Mouse (Mus musculus): ENCODE measurements around the gene Plin3. TPM values are rescaled to one million over a fixed set of nuclear protein-coding genes. Genes with fewer than 3 reads are reported as not detected.
A peak's percentile ranks its signal among the peaks of the same experiment; 100 is the strongest.

Gene Plin3
- polyA plus RNA-seq, 1 experiment from 2014 or later = 70.9 TPM

GRCm38 (mm10) chr17:56255863-56256238 lies 36.8 kb downstream of the Plin3 start:
- Histone ChIP-seq H3K9ac (ENCODE audit: low read length) (peak overlapping the region; percentile 68), H3K36me3 (ENCODE audit: control insufficient read depth, insufficient read depth, low read length) (peaks cover 33% of the 10 kb centered on the region), H3K27me3 (ENCODE audit: control insufficient read depth, insufficient read depth, low read length) (no peaks in the 10 kb centered on the region), H3K4me1 (ENCODE audit: control insufficient read depth in 2 of 2, insufficient read depth in 2 of 2, low read length in 2 of 2) (peaks cover 25 to 35% of the 10 kb centered on the region in 2 experiments), H3K27ac (replicated peaks in 1 of 2; ENCODE audit: control insufficient read depth in 1 of 2, insufficient read depth in 1 of 2, low read depth in 2 of 2, low read length in 2 of 2) (peak overlapping the region; percentile 93 to 96), H3K4me3 (ENCODE audit: control insufficient read depth in 1 of 2, insufficient read depth in 1 of 2, low read depth in 1 of 2, low read length in 2 of 2) (peak overlapping the region; percentile 58 to 63), H3K4me2 (ENCODE audit: low read length) (peak overlapping the region; percentile 94), H3K9me3 (ENCODE audit: control insufficient read depth, low read length) (no peaks in the 10 kb centered on the region)
- WGBS = under 1% methylated on average over 32 of the region's 32 CpGs
- peak; percentile 86 for ATAC-seq (ENCODE audit: insufficient number of reproducible peaks, insufficient read depth, low FRiP score, low read depth)

- H3K36me3 ChIP-seq (ENCODE audit: control insufficient read depth, insufficient read depth, low read length) = peaks cover 29% of the 10 kb centered on the region
- peaks cover 22 to 31% of the 10 kb centered on the region in 2 experiments for H3K4me1 ChIP-seq (ENCODE audit: control insufficient read depth in 2 of 2, insufficient read depth in 2 of 2, low read length in 2 of 2)
- H3K4me3 ChIP-seq (ENCODE audit: control insufficient read depth in 1 of 2, insufficient read depth in 1 of 2, low read depth in 1 of 2, low read length in 2 of 2) = peak overlapping the region in 1 of 2 experiments; percentile 63; a peak in 1 of 4 replicates
- H3K4me2 ChIP-seq (ENCODE audit: low read length) = peak overlapping the region; percentile 94
- H3K9ac ChIP-seq (ENCODE audit: low read length) = 0 out of 2 replicates have a peak overlapping the region, but pooled peaks have one; percentile 41
- 18% methylated on average over 9 of the region's 9 CpGs for WGBS
- 0 out of 4 replicates have a peak overlapping the region, but pooled peaks of 1 of the 2 experiments have one; percentile 33 for H3K27ac ChIP-seq (replicated peaks in 1 of 2; ENCODE audit: control insufficient read depth in 1 of 2, insufficient read depth in 1 of 2, low read depth in 2 of 2, low read length in 2 of 2)
- H3K27me3 ChIP-seq (ENCODE audit: control insufficient read depth, insufficient read depth, low read length) = no peaks in the 10 kb centered on the region
- no peak for ATAC-seq (ENCODE audit: insufficient number of reproducible peaks, insufficient read depth, low FRiP score, low read depth)
- H3K9me3 ChIP-seq (ENCODE audit: control insufficient read depth, low read length) = no peaks in the 10 kb centered on the region
These were observed 37.2 kb downstream of the Plin3 start for GRCm38 (mm10) chr17:56255429-56255828.

DNA sequence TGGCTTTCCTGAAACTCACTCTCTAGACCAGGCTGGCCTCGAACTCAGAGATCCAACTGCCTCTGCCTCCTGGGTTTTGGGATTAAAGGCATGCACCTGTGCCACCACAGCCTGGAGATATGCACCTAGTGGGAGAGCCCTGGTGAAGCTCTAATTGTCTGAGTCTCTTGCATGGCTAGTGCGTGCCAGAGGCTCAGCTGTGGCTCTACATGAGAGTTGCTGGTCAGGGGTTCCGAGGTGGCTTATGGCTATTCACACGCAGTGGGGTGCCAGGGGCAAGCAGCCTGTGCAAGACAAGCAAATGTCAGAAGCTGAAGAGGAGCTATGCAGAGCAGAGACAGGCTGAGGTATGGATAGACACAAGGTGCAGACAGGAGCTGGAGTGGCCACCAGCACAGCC lies 38.0 kb downstream of the Plin3 start:
- ATAC-seq (ENCODE audit: insufficient number of reproducible peaks, insufficient read depth, low FRiP score, low read depth) = no peak
- WGBS = 75% methylated on average over 4 of the region's 4 CpGs
- no peaks in the 10 kb centered on the region for H3K27me3 ChIP-seq (ENCODE audit: control insufficient read depth, insufficient read depth, low read length)

GRCm38 (mm10) chr17:56251136-56251829 lies 41.4 kb downstream of the Plin3 start:
- ATAC-seq (ENCODE audit: insufficient number of reproducible peaks, insufficient read depth, low FRiP score, low read depth) = no peak
- Histone ChIP-seq H3K9ac (ENCODE audit: low read length) (no peak overlapping the region), H3K4me2 (ENCODE audit: low read length) (no peak overlapping the region), H3K4me3 (ENCODE audit: control insufficient read depth in 1 of 2, insufficient read depth in 1 of 2, low read depth in 1 of 2, low read length in 2 of 2) (no peak overlapping the region), H3K4me1 (ENCODE audit: control insufficient read depth in 2 of 2, insufficient read depth in 2 of 2, low read length in 2 of 2) (peaks cover 0 to 3% of the 10 kb centered on the region in 2 experiments; a peak in 1 of 4 replicates), H3K27ac (replicated peaks in 1 of 2; ENCODE audit: control insufficient read depth in 1 of 2, insufficient read depth in 1 of 2, low read depth in 2 of 2, low read length in 2 of 2) (no peak overlapping the region), H3K27me3 (ENCODE audit: control insufficient read depth, insufficient read depth, low read length) (no peaks in the 10 kb centered on the region), H3K9me3 (ENCODE audit: control insufficient read depth, low read length) (no peaks in the 10 kb centered on the region), H3K36me3 (ENCODE audit: control insufficient read depth, insufficient read depth, low read length) (no peaks in the 10 kb centered on the region)
- 19% methylated on average over 6 of the region's 6 CpGs for WGBS

More for the DNA sequence above, 38.0 kb downstream of the Plin3 start:
- H3K4me3 ChIP-seq (ENCODE audit: control insufficient read depth in 1 of 2, insufficient read depth in 1 of 2, low read depth in 1 of 2, low read length in 2 of 2) = no peak overlapping the region
- no peak overlapping the region for H3K4me2 ChIP-seq (ENCODE audit: low read length)
- no peaks in the 10 kb centered on the region for H3K9me3 ChIP-seq (ENCODE audit: control insufficient read depth, low read length)
- H3K4me1 ChIP-seq (ENCODE audit: control insufficient read depth in 2 of 2, insufficient read depth in 2 of 2, low read length in 2 of 2) = peaks cover 19 to 24% of the 10 kb centered on the region in 2 experiments; a peak in 3 of 4 replicates
- H3K36me3 ChIP-seq (ENCODE audit: control insufficient read depth, insufficient read depth, low read length) = peaks cover 22% of the 10 kb centered on the region
- H3K27ac ChIP-seq (replicated peaks in 1 of 2; ENCODE audit: control insufficient read depth in 1 of 2, insufficient read depth in 1 of 2, low read depth in 2 of 2, low read length in 2 of 2) = no peak overlapping the region
- H3K9ac ChIP-seq (ENCODE audit: low read length) = no peak overlapping the region

GRCm38 (mm10) chr17:56245608-56246007 lies 47.1 kb downstream of the Plin3 start:
- Histone ChIP-seq H3K4me1 (ENCODE audit: control insufficient read depth in 2 of 2, insufficient read depth in 2 of 2, low read length in 2 of 2) (no peaks in the 10 kb centered on the region), H3K27ac (replicated peaks in 1 of 2; ENCODE audit: control insufficient read depth in 1 of 2, insufficient read depth in 1 of 2, low read depth in 2 of 2, low read length in 2 of 2) (no peak overlapping the region), H3K36me3 (ENCODE audit: control insufficient read depth, insufficient read depth, low read length) (no peaks in the 10 kb centered on the region), H3K4me3 (ENCODE audit: control insufficient read depth in 1 of 2, insufficient read depth in 1 of 2, low read depth in 1 of 2, low read length in 2 of 2) (no peak overlapping the region), H3K27me3 (ENCODE audit: control insufficient read depth, insufficient read depth, low read length) (peaks cover 9% of the 10 kb centered on the region), H3K9ac (ENCODE audit: low read length) (no peak overlapping the region), H3K9me3 (ENCODE audit: control insufficient read depth, low read length) (no peaks in the 10 kb centered on the region), H3K4me2 (ENCODE audit: low read length) (no peak overlapping the region)
- no peak for ATAC-seq (ENCODE audit: insufficient number of reproducible peaks, insufficient read depth, low FRiP score, low read depth)
- 64% methylated on average over 7 of the region's 7 CpGs for WGBS

- H3K27ac ChIP-seq (replicated peaks in 1 of 2; ENCODE audit: control insufficient read depth in 1 of 2, insufficient read depth in 1 of 2, low read depth in 2 of 2, low read length in 2 of 2) = no peak overlapping the region
- no peak; the same call in 1 of the 2 replicates for ATAC-seq (ENCODE audit: insufficient number of reproducible peaks, insufficient read depth, low FRiP score, low read depth)
- no peaks in the 10 kb centered on the region for H3K9me3 ChIP-seq (ENCODE audit: control insufficient read depth, low read length)
- H3K4me1 ChIP-seq (ENCODE audit: control insufficient read depth in 2 of 2, insufficient read depth in 2 of 2, low read length in 2 of 2) = no peaks in the 10 kb centered on the region
- H3K4me3 ChIP-seq (ENCODE audit: control insufficient read depth in 1 of 2, insufficient read depth in 1 of 2, low read depth in 1 of 2, low read length in 2 of 2) = no peak overlapping the region
- H3K27me3 ChIP-seq (ENCODE audit: control insufficient read depth, insufficient read depth, low read length) = peaks cover 9% of the 10 kb centered on the region
- no peaks in the 10 kb centered on the region for H3K36me3 ChIP-seq (ENCODE audit: control insufficient read depth, insufficient read depth, low read length)
- H3K9ac ChIP-seq (ENCODE audit: low read length) = no peak overlapping the region
- H3K4me2 ChIP-seq (ENCODE audit: low read length) = no peak overlapping the region
- whole genome bisulfite sequencing = 1% methylated on average over 33 of the region's 33 CpGs
These were observed 50.9 kb downstream of the Plin3 start for GRCm38 (mm10) chr17:56241541-56242401.

GRCm38 (mm10) chr17:56233818-56234469 lies 58.7 kb downstream of the Plin3 start:
- no peaks in the 10 kb centered on the region for H3K9me3 ChIP-seq (ENCODE audit: control insufficient read depth, low read length)
- no peaks in the 10 kb centered on the region for H3K27me3 ChIP-seq (ENCODE audit: control insufficient read depth, insufficient read depth, low read length)
- 4% methylated on average over 14 of the region's 14 CpGs for WGBS
- H3K4me2 ChIP-seq (ENCODE audit: low read length) = no peak overlapping the region
- H3K4me1 ChIP-seq (ENCODE audit: control insufficient read depth in 2 of 2, insufficient read depth in 2 of 2, low read length in 2 of 2) = 0 out of 4 replicates have a peak, but pooled peaks cover 0 to 4% of the 10 kb centered on the region in 2 experiments
- no peaks in the 10 kb centered on the region for H3K36me3 ChIP-seq (ENCODE audit: control insufficient read depth, insufficient read depth, low read length)
- H3K27ac ChIP-seq (replicated peaks in 1 of 2; ENCODE audit: control insufficient read depth in 1 of 2, insufficient read depth in 1 of 2, low read depth in 2 of 2, low read length in 2 of 2) = no peak overlapping the region
- H3K4me3 ChIP-seq (ENCODE audit: control insufficient read depth in 1 of 2, insufficient read depth in 1 of 2, low read depth in 1 of 2, low read length in 2 of 2) = no peak overlapping the region
- ATAC-seq (ENCODE audit: insufficient number of reproducible peaks, insufficient read depth, low FRiP score, low read depth) = no peak; the same call in 1 of the 2 replicates
- no peak overlapping the region for H3K9ac ChIP-seq (ENCODE audit: low read length)
